Mouse (Mus musculus) natural killer cell, adult 2 months (primary cell): ENCODE data around the gene Timm29.
A peak's percentile ranks its signal among the peaks of the same experiment; 100 is the strongest.
"Not testable (repeated sequence)": the region's sequence is repeated elsewhere in the genome, so short reads cannot be mapped to it uniquely, and the experiment has no call there.

Experiments
- DNase-seq, 2 experiments: peaks; one replicate each; pipeline ENCODE4 v3.0.0; 2022; ENCODE audit warnings: low spot score in 2 of 2

Gene Timm29

DNA sequence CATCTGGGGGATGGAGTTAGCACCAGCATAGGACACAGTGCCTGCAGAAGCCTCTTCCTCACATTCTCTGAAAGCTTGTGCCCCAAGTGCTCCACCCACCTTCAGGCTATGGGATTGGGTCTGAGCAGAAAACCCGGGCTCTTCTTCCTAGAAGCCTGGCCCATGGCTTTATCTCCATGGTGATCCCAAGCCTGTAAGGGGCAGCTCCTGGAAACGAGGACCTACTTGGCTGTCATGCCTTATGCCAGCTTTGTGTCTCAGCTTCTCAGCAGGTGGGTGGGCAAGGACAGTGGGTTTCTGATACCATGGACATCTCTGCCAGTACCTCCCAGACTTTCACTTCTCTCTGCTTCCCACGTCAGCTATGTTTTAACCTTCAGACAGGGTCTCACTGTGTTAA lies 14.3 kb upstream of the Timm29 start:
- DNase-seq, result no peak

DNA sequence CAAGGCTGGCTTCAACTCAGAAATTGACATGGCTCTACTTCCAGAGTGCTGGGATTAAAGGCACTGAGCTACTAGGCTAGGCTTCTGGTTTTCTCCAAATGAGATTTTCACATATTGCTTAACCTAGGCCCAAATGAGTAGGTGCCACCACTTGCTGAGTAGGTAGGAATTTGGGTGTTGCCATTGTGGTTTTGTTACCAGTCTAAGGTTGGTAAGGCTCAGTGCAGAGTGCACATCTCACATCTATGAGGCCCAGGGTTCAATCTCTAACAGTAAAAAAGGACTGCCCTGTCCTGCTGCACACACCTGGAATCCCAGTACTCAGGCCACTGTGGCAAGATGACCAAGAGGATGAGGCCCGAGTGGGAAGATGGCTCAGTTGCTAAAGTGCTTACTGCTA lies 7.1 kb upstream of the Timm29 start:
- no peak for DNase-seq

DNA sequence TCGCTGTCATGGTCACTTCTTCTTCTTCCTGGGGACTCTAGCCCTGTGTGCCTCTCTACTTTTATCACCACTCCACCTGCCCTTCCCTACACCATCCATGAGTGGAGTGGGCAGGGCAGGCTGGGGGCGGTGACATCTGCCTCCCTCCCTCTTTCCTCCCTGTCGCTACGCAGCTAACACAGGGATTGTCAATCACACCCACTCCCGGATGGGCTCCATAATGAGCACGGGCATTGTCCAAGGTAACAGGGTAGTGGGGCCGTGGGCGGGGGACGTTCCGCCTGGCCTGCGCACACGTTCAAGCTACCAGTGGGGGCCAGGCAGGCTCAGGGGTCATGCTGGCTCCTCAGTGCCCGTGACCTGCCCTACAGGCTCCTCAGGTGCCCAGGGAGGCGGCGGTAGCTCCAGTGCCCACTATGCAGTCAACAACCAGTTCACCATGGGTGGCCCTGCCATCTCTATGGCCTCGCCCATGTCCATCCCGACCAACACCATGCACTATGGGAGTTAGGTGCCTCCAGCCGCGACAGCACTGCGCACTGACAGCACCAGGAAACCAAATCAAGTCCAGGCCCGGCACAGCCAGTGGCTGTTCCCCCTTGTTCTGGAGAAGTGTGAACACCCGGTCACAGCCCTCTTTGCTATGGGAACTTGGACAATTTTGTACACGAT lies 4.7 kb upstream of the Timm29 start:
- DNase-seq, result no peak

DNA sequence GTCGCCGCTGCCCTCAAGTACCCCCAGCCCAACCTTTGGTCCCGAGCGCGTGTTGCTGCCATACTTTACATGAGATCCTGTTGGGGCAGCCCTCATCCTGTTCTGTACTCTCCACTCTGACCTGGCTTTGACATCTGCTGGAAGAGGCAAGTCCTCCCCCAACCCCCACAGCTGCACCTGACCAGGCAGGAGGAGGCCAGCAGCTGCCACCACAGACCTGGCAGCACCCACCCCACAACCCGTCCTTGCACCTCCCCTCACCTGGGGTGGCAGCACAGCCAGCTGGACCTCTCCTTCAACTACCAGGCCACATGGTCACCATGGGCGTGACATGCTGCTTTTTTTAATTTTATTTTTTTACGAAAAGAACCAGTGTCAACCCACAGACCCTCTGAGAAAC lies 4.2 kb upstream of the Timm29 start:
- DNase-seq, result no peak

DNA sequence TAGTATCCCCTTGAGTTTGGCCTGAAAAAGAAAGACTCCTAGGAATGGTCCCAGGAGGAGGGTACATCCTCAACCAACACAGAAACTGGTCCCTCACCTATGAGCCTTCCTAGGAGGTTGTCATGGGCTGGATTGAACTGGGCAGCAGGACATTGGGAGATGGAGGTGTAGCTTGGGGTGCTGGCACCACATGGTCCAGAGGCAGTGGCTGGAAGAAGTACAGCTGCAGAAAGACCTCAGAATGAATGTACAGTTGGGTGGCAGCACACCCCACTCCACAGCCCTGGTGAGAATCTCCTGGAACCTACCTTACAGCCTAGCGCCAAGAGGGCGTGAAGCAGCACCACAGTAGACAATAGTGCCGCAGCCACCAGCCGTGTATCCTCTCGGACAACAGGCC lies 3.0 kb upstream of the Timm29 start:
- DNase-seq, result no peak

- DNase-seq, result peak in 1 of 2 experiments; percentile 26
These were observed 1.2 kb upstream of the Timm29 start for GRCm38 (mm10) chr9:21591127-21591830.

- DNase-seq, result no peak
These were observed 455 bp upstream of the Timm29 start for GRCm38 (mm10) chr9:21591831-21592702.

- DNase-seq, result peak; percentile 45 to 51
These were observed 700 bp downstream of the Timm29 start for GRCm38 (mm10) chr9:21593122-21593721.

DNA sequence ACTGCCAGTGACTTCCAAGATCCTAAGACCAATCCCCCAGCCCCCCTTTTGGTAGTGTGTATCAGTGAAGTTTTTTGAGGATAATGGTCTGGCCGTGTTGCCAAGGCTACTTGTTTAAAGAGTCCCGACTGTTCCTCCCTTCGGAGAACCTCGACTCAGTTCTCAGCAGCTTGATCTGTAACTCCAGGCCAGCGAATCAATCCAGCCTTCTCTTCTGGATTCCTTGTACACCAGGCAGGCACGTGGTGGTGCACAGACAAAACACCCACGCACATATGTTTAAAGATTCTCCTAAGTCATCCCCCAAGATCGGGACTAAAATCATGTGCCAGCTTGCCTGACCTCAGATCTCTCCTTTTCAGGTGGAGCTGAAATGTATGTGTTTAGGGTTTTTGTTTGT lies 1.8 kb downstream of the Timm29 start:
- not testable (repeated sequence) for DNase-seq

GRCm38 (mm10) chr9:21594838-21595237 lies 2.3 kb downstream of the Timm29 start:
- no peak for DNase-seq

GRCm38 (mm10) chr9:21598198-21598597 lies 5.7 kb downstream of the Timm29 start:
- DNase-seq, result peak; percentile 21 to 55

GRCm38 (mm10) chr9:21600186-21600585 lies 7.7 kb downstream of the Timm29 start:
- no peak for DNase-seq

DNA sequence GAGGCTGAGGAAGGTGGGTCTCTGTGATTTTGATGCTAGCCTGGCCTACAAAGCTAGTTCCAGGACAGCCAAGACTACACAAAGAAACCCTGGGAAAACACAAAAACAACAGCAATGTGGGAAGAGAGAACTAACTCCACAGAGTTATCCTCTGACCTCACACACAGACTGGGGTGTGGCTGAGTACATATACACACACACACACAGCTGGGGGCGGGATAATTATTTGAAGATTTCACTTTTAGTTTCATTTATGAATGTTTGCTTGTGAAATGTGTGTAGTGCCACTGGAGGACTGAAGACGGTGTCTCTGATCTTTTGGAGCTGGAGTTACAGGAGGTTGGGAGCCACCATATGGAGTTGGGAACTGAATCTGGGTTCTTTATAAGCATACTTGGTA lies 8.6 kb downstream of the Timm29 start:
- DNase-seq, result no peak

DNA sequence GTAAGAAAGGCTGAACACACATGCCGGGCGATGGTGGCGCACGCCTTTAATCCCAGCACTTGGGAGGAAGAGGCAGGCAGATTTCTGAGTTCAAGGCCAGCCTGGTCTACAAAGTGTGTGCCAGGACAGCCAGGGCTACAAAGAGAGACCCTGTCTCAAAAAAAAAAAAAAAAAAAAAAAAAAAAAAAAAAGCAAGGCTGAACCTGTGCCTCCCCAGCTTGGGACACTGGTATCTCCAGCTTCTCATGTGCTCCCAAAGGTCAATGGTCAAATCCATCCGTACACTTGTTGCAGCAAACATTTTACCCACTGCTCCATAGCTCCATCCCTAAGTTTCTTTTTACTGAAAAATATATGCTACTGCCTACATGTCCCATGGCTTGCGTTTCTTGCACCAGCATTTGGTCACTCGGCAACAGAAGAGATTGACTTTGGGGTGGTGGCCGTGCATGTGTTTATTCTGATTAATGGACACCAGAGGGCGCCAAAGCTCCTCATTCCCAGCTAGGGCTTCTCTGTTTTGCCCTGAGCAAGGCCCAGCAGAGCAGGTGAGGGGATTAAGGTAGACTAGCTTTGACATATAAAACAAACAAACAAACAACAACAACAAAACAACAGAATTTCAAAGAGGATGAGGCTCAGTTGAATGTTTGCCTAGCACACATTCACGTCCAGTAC lies 9.3 kb downstream of the Timm29 start:
- DNase-seq, result peak; percentile 67 to 79

- DNase-seq, result no peak
These were observed 11.6 kb downstream of the Timm29 start for GRCm38 (mm10) chr9:21604119-21604518.

- DNase-seq, result no peak
These were observed 13.3 kb downstream of the Timm29 start for GRCm38 (mm10) chr9:21605865-21606264.

DNA sequence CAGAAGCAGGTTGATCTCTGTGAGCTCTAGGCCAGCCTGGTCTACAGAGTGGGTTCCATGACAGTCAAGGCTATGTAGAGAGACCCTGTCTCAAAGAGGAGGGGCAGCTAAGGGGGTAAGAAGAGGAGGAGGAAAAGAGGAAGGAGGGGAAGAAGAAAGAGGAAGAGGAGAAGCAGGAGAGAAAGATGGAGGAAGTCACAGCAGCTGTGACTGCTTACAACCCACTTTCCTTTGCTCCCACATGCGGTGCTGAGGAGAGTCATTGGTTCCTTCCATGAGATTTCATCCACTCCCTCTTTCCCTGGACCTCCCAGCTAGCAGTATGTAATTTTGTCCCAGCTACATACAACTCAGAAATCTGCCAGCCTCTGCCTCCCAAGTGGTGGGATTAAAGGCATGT lies 14.1 kb downstream of the Timm29 start:
- no peak for DNase-seq

- peak; percentile 87 to 88 for DNase-seq
These were observed 17.3 kb downstream of the Timm29 start for GRCm38 (mm10) chr9:21609861-21610260.

- no peak for DNase-seq
These were observed 22.5 kb downstream of the Timm29 start for GRCm38 (mm10) chr9:21614864-21615616.

DNA sequence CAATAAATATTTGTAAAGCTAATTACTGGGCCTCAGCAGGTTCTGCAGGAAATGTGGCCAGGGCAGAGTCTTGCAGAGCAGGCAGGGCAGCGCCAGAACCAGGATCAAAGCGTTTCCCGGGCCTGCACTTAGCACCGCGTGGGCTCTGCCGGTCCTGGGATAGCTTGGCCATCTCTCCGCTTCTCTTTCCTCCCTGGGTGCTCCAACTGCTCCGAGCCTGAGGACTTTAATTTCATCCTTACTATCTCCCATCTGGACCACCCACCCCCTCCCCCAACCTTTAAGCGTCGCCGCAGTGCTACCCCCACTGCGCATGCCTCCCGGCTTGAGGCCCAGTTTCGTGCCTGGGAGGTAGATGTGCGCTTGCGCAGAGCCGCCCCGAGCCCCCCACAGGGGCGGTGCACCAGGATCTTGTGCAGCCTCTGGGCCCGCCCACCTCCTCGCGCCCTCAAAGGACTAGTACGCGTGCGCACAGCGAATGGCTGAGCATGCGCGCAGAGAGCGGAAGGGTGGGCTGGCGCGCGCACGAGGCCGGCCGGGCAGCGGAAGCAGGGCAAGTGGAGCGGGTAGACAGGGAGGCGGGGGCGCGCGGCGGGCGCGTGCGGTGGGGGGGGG lies 23.2 kb downstream of the Timm29 start, which contains the start of gene Smarca4:
Smarca4 (plus strand) TSS at position 553 of the 615 bp plus-strand sequence.
- peak; percentile 99 for DNase-seq
